Mouse (Mus musculus): ENCODE results near the gene Khsrp. TPM values are rescaled to one million over a fixed set of nuclear protein-coding genes. Genes with fewer than 3 reads are reported as not detected.

The Khsrp gene
- 17.6 TPM for polyA plus RNA-seq (2014; fragmentation: Illumina TruSeq; extraction: RNeasy Lipid Tissue Mini Kit (QIAGEN cat#74804); ENCODE audit: insufficient read depth, low read depth, low replicate concordance)

GRCm38 (mm10) chr17:57030931-57031660 is at the start of gene Khsrp:
Gene Khsrp, minus strand, starts transcription at chr17:57031522.

GRCm38 (mm10) chr17:57078336-57078735 is 47.0 kb upstream of the Khsrp start, which contains the start of gene Dennd1c:
Gene Dennd1c, minus strand, starts transcription at chr17:57078514.

GRCm38 (mm10) chr17:57059486-57059977 is 28.2 kb upstream of the Khsrp start, which contains the start of gene Slc25a23:
Gene Slc25a23, minus strand, starts transcription at chr17:57059863.

GRCm38 (mm10) chr17:57058891-57059485 is 27.7 kb upstream of the Khsrp start, which contains the start of gene Crb3:
Gene Crb3, plus strand, starts transcription at chr17:57059105.

GRCm38 (mm10) chr17:57041554-57041953 is 10.2 kb upstream of the Khsrp start, which contains the start of gene Slc25a41:
Gene Slc25a41, minus strand, starts transcription at chr17:57041654.

GRCm38 (mm10) chr17:57011236-57012141 is 19.8 kb downstream of the Khsrp start, which contains the start of the genes Gtf2f1 and Gm17949:
Gene Gtf2f1, minus strand, starts transcription at chr17:57011288.
Gene Gm17949, plus strand, starts transcription at chr17:57011469.

GRCm38 (mm10) chr17:56999968-57000609 is 31.2 kb downstream of the Khsrp start, which contains the start of gene Pspn:
Gene Pspn, minus strand, starts transcription at chr17:57000018.

GRCm38 (mm10) chr17:56997029-56997667 is 34.2 kb downstream of the Khsrp start, which contains the start of gene Alkbh7:
Gene Alkbh7, plus strand, starts transcription at chr17:56997339.

GRCm38 (mm10) chr17:56990115-56990746 is 41.1 kb downstream of the Khsrp start, which contains the start of gene Clpp:
Gene Clpp, plus strand, starts transcription at chr17:56990305.

GRCm38 (mm10) chr17:56982013-56982412 is 49.3 kb downstream of the Khsrp start, which contains the start of gene Acer1:
Gene Acer1, minus strand, starts transcription at chr17:56982126.

Other genes starting within 250 kb of the Khsrp start
- 5.4 TPM for gene Rfx2, start 200.5 kb downstream of the Khsrp start, polyA plus RNA-seq (2014; fragmentation: Illumina TruSeq; extraction: RNeasy Lipid Tissue Mini Kit (QIAGEN cat#74804); ENCODE audit: insufficient read depth, low read depth, low replicate concordance)
- gene Acsbg2, start 157.1 kb downstream of the Khsrp start, polyA plus RNA-seq (2014; fragmentation: Illumina TruSeq; extraction: RNeasy Lipid Tissue Mini Kit (QIAGEN cat#74804); ENCODE audit: insufficient read depth, low read depth, low replicate concordance), result not detected
- 0.19 TPM for gene 1700061G19Rik, start 156.0 kb downstream of the Khsrp start, polyA plus RNA-seq (2014; fragmentation: Illumina TruSeq; extraction: RNeasy Lipid Tissue Mini Kit (QIAGEN cat#74804); ENCODE audit: insufficient read depth, low read depth, low replicate concordance)
- gene Mllt1, start 96.1 kb downstream of the Khsrp start, polyA plus RNA-seq (2014; fragmentation: Illumina TruSeq; extraction: RNeasy Lipid Tissue Mini Kit (QIAGEN cat#74804); ENCODE audit: insufficient read depth, low read depth, low replicate concordance), result 16.5 TPM
- gene Acer1, start 49.4 kb downstream of the Khsrp start, polyA plus RNA-seq (2014; fragmentation: Illumina TruSeq; extraction: RNeasy Lipid Tissue Mini Kit (QIAGEN cat#74804); ENCODE audit: insufficient read depth, low read depth, low replicate concordance), result not detected
- gene Clpp, start 41.2 kb downstream of the Khsrp start, polyA plus RNA-seq (2014; fragmentation: Illumina TruSeq; extraction: RNeasy Lipid Tissue Mini Kit (QIAGEN cat#74804); ENCODE audit: insufficient read depth, low read depth, low replicate concordance), result 51.4 TPM
- 28.8 TPM for gene Alkbh7, start 34.2 kb downstream of the Khsrp start, polyA plus RNA-seq (2014; fragmentation: Illumina TruSeq; extraction: RNeasy Lipid Tissue Mini Kit (QIAGEN cat#74804); ENCODE audit: insufficient read depth, low read depth, low replicate concordance)
- not detected for gene Pspn, start 31.5 kb downstream of the Khsrp start, polyA plus RNA-seq (2014; fragmentation: Illumina TruSeq; extraction: RNeasy Lipid Tissue Mini Kit (QIAGEN cat#74804); ENCODE audit: insufficient read depth, low read depth, low replicate concordance)
- gene Gtf2f1, start 20.2 kb downstream of the Khsrp start, polyA plus RNA-seq (2014; fragmentation: Illumina TruSeq; extraction: RNeasy Lipid Tissue Mini Kit (QIAGEN cat#74804); ENCODE audit: insufficient read depth, low read depth, low replicate concordance), result 31.3 TPM
- gene Gm17949, start 20.1 kb downstream of the Khsrp start, polyA plus RNA-seq (2014; fragmentation: Illumina TruSeq; extraction: RNeasy Lipid Tissue Mini Kit (QIAGEN cat#74804); ENCODE audit: insufficient read depth, low read depth, low replicate concordance), result not detected
- gene Slc25a41, start 10.1 kb upstream of the Khsrp start, polyA plus RNA-seq (2014; fragmentation: Illumina TruSeq; extraction: RNeasy Lipid Tissue Mini Kit (QIAGEN cat#74804); ENCODE audit: insufficient read depth, low read depth, low replicate concordance), result not detected
- 65.6 TPM for gene Crb3, start 27.6 kb upstream of the Khsrp start, polyA plus RNA-seq (2014; fragmentation: Illumina TruSeq; extraction: RNeasy Lipid Tissue Mini Kit (QIAGEN cat#74804); ENCODE audit: insufficient read depth, low read depth, low replicate concordance)
- 22.4 TPM for gene Slc25a23, start 28.3 kb upstream of the Khsrp start, polyA plus RNA-seq (2014; fragmentation: Illumina TruSeq; extraction: RNeasy Lipid Tissue Mini Kit (QIAGEN cat#74804); ENCODE audit: insufficient read depth, low read depth, low replicate concordance)
- gene Dennd1c, start 47.0 kb upstream of the Khsrp start, polyA plus RNA-seq (2014; fragmentation: Illumina TruSeq; extraction: RNeasy Lipid Tissue Mini Kit (QIAGEN cat#74804); ENCODE audit: insufficient read depth, low read depth, low replicate concordance), result 6.3 TPM
- gene Tubb4a, start 56.3 kb upstream of the Khsrp start, polyA plus RNA-seq (2014; fragmentation: Illumina TruSeq; extraction: RNeasy Lipid Tissue Mini Kit (QIAGEN cat#74804); ENCODE audit: insufficient read depth, low read depth, low replicate concordance), result 15.2 TPM
- 7.4 TPM for gene Tnfsf9, start 73.8 kb upstream of the Khsrp start, polyA plus RNA-seq (2014; fragmentation: Illumina TruSeq; extraction: RNeasy Lipid Tissue Mini Kit (QIAGEN cat#74804); ENCODE audit: insufficient read depth, low read depth, low replicate concordance)
- gene Cd70, start 118.3 kb upstream of the Khsrp start, polyA plus RNA-seq (2014; fragmentation: Illumina TruSeq; extraction: RNeasy Lipid Tissue Mini Kit (QIAGEN cat#74804); ENCODE audit: insufficient read depth, low read depth, low replicate concordance), result not detected
- 1.2 TPM for gene Tnfsf14, start 162.7 kb upstream of the Khsrp start, polyA plus RNA-seq (2014; fragmentation: Illumina TruSeq; extraction: RNeasy Lipid Tissue Mini Kit (QIAGEN cat#74804); ENCODE audit: insufficient read depth, low read depth, low replicate concordance)
- 224 TPM for gene C3, start 196.6 kb upstream of the Khsrp start, polyA plus RNA-seq (2014; fragmentation: Illumina TruSeq; extraction: RNeasy Lipid Tissue Mini Kit (QIAGEN cat#74804); ENCODE audit: insufficient read depth, low read depth, low replicate concordance)
- 39.6 TPM for gene Gpr108, start 216.9 kb upstream of the Khsrp start, polyA plus RNA-seq (2014; fragmentation: Illumina TruSeq; extraction: RNeasy Lipid Tissue Mini Kit (QIAGEN cat#74804); ENCODE audit: insufficient read depth, low read depth, low replicate concordance)
- 37.0 TPM for gene Trip10, start 217.9 kb upstream of the Khsrp start, polyA plus RNA-seq (2014; fragmentation: Illumina TruSeq; extraction: RNeasy Lipid Tissue Mini Kit (QIAGEN cat#74804); ENCODE audit: insufficient read depth, low read depth, low replicate concordance)
- 12.2 TPM for gene Vav1, start 247.6 kb upstream of the Khsrp start, polyA plus RNA-seq (2014; fragmentation: Illumina TruSeq; extraction: RNeasy Lipid Tissue Mini Kit (QIAGEN cat#74804); ENCODE audit: insufficient read depth, low read depth, low replicate concordance)